Mouse (Mus musculus): Measurements from ENCODE around the gene Gpm6b.

- no peak for TF ChIP-seq CTCF (IDR thresholded peaks at IDR 0.05; ENCODE audit: low read depth, low read length)
- TF ChIP-seq GATA1 (IDR thresholded peaks at IDR 0.05; ENCODE audit: borderline replicate concordance, low read length), result no peak
- TF ChIP-seq TAL1 (conservative IDR thresholded peaks at IDR 0.05; ENCODE audit: low read depth, low read length), result no peak
These were observed 101.2 kb downstream of the Gpm6b start for GRCm38 (mm10) chrX:166339911-166340310.
